Mouse (Mus musculus): Measurements from ENCODE around the gene Olfr462. TPM values are rescaled to one million over a fixed set of nuclear protein-coding genes. Genes with fewer than 3 reads are reported as not detected.
A peak's percentile ranks its signal among the peaks of the same experiment; 100 is the strongest.
"Not testable (repeated sequence)": the region's sequence is repeated elsewhere in the genome, so short reads cannot be mapped to it uniquely, and the experiment has no call there.

Olfr462 gene
- polyA plus RNA-seq, 1 experiment from 2014 or later = not detected

DNA sequence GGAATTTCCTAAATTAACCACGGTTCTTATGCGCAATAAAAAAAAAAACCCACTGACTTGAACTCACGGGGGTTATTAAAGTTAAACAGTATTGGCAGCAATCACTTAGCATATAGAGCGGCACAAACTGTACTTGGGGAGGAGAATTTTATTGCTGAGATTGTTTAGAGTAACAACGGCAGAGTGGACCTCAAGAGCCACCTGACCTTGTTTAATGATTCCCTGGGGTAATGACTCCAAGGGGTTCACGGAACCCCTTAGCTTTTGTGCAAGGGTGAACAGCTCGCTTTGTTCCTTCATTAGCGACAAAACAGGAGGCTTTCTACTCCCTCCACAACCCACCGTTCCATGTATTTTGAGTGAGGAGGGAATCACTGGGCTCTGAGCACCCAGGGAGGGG is 12.2 kb downstream of the Olfr462 start:
- Histone ChIP-seq H3K9me3 (replicated peaks) (no peaks in the 10 kb centered on the region), H3K27ac (replicated peaks) (no peak overlapping the region; the same call in 1 of the 2 replicates), H3K4me1 (peaks cover 8% of the 10 kb centered on the region), H3K4me3 (replicated peaks) (no peak overlapping the region), H3K4me2 (peak overlapping the region; percentile 22), H3K36me3 (no peaks in the 10 kb centered on the region), H3K27me3 (replicated peaks) (no peaks in the 10 kb centered on the region), H3K9ac (replicated peaks) (no peak overlapping the region)
- no peak for ATAC-seq (ENCODE audit: low FRiP score)
- 17% methylated on average over 9 of the region's 9 CpGs for WGBS

DNA sequence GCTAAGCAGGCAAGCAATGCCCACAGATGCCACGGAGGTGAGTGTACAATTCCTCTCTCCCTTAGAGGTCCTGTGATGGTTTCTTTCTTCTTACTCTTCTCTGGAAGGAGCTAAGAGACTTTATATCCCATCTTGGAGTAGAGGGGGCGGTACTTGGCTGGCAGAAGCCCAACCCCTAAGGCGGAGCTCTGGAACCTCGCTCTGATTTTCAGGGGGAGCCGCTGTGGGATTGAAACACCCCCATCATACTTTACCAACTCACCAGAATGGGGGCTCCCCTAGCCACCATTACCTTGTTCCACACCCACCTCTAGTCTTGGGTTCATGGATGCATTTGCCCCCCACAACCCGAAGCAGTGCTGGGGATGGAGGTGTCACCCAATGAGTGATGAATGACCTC is 16.6 kb downstream of the Olfr462 start, which contains the start of gene Epx:
Gene Epx, minus strand, starts transcription at position 101 of the 400 bp plus-strand sequence.
- Histone ChIP-seq H3K9me3 (replicated peaks) (no peaks in the 10 kb centered on the region), H3K4me2 (no peak within 1 kb of the TSS), H3K27ac (replicated peaks) (no peak within 1 kb of the TSS), H3K4me3 (replicated peaks) (no peak within 1 kb of the TSS), H3K4me1 (peaks cover 8% of the 10 kb centered on the region), H3K36me3 (no peaks in the 10 kb centered on the region), H3K27me3 (replicated peaks) (no peaks in the 10 kb centered on the region), H3K9ac (replicated peaks) (no peak within 1 kb of the TSS)
- WGBS = 83% methylated on average over 6 of the region's 6 CpGs
- ATAC-seq (ENCODE audit: low FRiP score) = no peak

DNA sequence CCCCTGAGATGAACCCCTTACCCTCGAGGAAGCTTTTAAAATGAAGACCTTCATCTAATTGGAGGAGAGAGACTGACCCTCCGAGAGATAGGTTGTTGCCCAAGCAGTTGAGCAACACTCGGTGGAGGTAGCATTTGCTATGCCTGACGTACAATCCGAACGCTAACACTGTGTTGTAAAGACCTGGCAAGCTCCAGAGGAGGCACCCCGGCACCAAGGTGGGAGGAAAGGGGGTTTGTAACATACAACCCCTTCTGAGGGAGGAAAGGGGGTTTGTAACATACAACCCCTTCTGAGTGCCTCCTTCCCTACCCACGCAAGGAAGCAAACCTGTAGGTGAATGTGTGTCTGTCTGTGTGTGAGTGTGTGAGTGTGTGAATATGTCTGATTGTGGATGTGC is 20.3 kb downstream of the Olfr462 start:
- no peak overlapping the region for H3K9ac ChIP-seq (replicated peaks)
- no peak overlapping the region for H3K4me3 ChIP-seq (replicated peaks)
- no peak for ATAC-seq (ENCODE audit: low FRiP score)
- no peak overlapping the region for H3K4me2 ChIP-seq
- H3K27ac ChIP-seq (replicated peaks) = no peak overlapping the region
- WGBS = 39% methylated on average over 8 of the region's 8 CpGs
- H3K36me3 ChIP-seq = no peaks in the 10 kb centered on the region
- no peaks in the 10 kb centered on the region for H3K4me1 ChIP-seq
- no peaks in the 10 kb centered on the region for H3K9me3 ChIP-seq (replicated peaks)
- no peaks in the 10 kb centered on the region for H3K27me3 ChIP-seq (replicated peaks)

- no peak overlapping the region for H3K9ac ChIP-seq (replicated peaks)
- no peaks in the 10 kb centered on the region for H3K27me3 ChIP-seq (replicated peaks)
- H3K4me1 ChIP-seq = no peaks in the 10 kb centered on the region
- H3K4me3 ChIP-seq (replicated peaks) = no peak overlapping the region
- H3K4me2 ChIP-seq = no peak overlapping the region
- 84% methylated on average over 2 of the region's 2 CpGs for WGBS
- H3K27ac ChIP-seq (replicated peaks) = no peak overlapping the region
- no peaks in the 10 kb centered on the region for H3K36me3 ChIP-seq
- ATAC-seq (ENCODE audit: low FRiP score) = no peak
- H3K9me3 ChIP-seq (replicated peaks) = no peaks in the 10 kb centered on the region
Measured at GRCm38 (mm10) chr11:87870096-87870495, 22.0 kb downstream of the Olfr462 start.

DNA sequence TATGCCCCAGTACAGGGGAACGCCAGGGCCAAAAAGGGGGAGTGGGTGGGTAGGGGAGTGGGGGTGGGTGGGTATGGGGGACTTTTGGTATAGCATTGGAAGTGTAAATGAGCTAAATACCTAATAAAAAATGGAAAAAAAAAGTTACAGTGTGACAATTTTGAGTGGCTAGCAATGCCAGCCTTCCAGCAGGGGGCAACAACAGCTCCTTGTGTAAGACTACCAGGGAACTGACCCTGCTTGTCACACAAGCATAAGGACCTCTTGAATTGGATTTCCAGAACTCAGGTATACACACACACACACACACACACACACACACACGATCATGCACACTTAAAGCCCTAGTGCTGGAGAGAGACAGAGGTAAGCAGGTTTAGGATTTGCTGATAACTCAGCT is 25.2 kb downstream of the Olfr462 start:
- not testable (repeated sequence) for H3K27ac ChIP-seq (replicated peaks); H3K4me3 ChIP-seq (replicated peaks); H3K36me3 ChIP-seq; ATAC-seq (ENCODE audit: low FRiP score); H3K9me3 ChIP-seq (replicated peaks); H3K4me2 ChIP-seq; H3K9ac ChIP-seq (replicated peaks); H3K4me1 ChIP-seq; H3K27me3 ChIP-seq (replicated peaks)
- WGBS = 86% methylated on average over 1 of the region's 2 CpGs

DNA sequence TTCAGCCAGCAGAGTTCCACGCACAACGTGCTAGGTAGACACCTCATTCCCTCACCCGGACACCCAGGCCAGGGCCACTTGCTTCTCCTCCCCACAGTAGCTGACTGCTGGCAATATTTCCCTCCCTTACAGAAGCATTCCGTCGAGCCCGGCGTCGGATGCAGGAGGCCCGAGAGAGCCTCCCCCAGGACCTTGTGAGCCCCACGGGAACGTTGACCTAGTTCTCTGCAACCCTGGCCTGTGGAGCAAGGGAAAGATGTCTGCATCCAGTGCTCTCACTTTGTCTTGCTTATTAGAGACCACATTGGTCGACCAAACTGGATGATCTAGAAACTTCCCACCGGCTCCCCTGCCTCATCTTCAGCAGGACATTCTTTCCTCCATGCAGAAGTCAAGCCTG is 29.3 kb downstream of the Olfr462 start:
- H3K4me2 ChIP-seq = no peak overlapping the region
- H3K27me3 ChIP-seq (replicated peaks) = no peaks in the 10 kb centered on the region
- no peak overlapping the region for H3K9ac ChIP-seq (replicated peaks)
- no peaks in the 10 kb centered on the region for H3K9me3 ChIP-seq (replicated peaks)
- 92% methylated on average over 13 of the region's 13 CpGs for WGBS
- peaks cover 11% of the 10 kb centered on the region for H3K36me3 ChIP-seq
- H3K4me1 ChIP-seq = no peaks in the 10 kb centered on the region
- no peak overlapping the region for H3K27ac ChIP-seq (replicated peaks)
- ATAC-seq (ENCODE audit: low FRiP score) = no peak
- no peak overlapping the region for H3K4me3 ChIP-seq (replicated peaks)

DNA sequence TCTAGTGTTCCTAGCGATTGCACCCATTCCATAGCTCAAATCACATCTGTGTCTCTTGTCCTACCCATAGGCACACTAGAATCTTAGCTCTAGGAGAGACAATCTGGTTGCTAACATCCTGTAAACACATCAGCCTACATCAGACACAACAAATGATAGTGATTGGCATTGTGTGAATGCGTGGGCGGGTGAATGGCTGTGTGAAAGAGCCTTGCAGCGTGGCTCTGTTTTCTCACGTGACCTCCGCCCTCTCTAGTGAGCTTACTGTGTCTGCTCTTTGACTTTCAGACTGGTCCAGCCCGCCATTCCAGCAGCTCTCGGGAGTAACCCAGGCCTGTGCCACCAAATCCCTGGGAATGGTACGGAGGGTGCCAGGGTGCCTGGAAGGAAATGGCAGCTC is 31.6 kb downstream of the Olfr462 start:
- Histone ChIP-seq H3K4me3 (replicated peaks) (no peak overlapping the region), H3K27ac (replicated peaks) (no peak overlapping the region), H3K4me1 (no peaks in the 10 kb centered on the region), H3K4me2 (no peak overlapping the region), H3K27me3 (replicated peaks) (no peaks in the 10 kb centered on the region), H3K9me3 (replicated peaks) (no peaks in the 10 kb centered on the region), H3K36me3 (peaks cover 16% of the 10 kb centered on the region), H3K9ac (replicated peaks) (no peak overlapping the region)
- WGBS = 72% methylated on average over 9 of the region's 9 CpGs
- no peak for ATAC-seq (ENCODE audit: low FRiP score)

DNA sequence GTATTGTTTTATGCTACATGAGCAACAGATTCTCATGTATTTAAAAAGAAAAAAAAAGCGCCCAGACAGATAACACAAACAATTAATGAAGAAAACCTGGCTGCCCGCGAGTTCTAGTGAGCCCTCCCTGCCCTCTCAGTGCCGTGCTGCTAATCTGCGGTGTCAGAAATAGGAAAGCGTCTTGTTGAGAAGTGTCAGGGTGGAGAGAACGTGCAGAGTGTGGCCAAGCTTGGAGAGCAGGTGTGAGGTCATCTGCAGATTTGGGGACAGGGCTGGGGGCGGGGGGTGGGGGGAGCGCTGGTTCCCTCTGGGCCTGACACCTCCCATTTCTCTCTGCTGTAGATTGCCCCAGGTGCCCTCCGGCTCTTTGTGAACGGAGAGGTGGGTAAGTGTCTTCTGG is 32.8 kb downstream of the Olfr462 start:
- no peaks in the 10 kb centered on the region for H3K9me3 ChIP-seq (replicated peaks)
- H3K27ac ChIP-seq (replicated peaks) = no peak overlapping the region
- H3K36me3 ChIP-seq = peaks cover 16% of the 10 kb centered on the region
- 94% methylated on average over 11 of the region's 11 CpGs for WGBS
- ATAC-seq (ENCODE audit: low FRiP score) = no peak
- no peak overlapping the region for H3K9ac ChIP-seq (replicated peaks)
- no peaks in the 10 kb centered on the region for H3K4me1 ChIP-seq
- no peak overlapping the region for H3K4me3 ChIP-seq (replicated peaks)
- H3K4me2 ChIP-seq = no peak overlapping the region
- H3K27me3 ChIP-seq (replicated peaks) = no peaks in the 10 kb centered on the region

DNA sequence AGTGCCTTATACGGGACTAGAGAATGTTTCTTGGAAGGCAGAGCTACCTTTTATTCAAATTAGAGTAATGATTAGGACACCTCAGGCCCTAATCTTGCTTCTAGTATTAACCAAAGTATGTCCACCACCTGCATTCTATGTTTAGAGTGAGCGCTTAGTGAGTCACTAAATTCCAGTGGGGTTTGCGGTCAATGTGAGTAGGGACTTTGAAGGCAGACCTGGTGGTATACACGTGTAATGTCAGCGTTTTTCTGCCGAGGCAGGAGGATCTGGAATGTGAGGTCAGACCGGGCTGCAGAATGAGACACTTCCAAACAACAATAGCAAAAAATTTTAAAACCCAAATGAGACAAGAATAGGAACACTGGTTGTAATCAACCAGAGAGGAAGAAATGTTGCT is 37.5 kb downstream of the Olfr462 start:
- peaks cover 14% of the 10 kb centered on the region for H3K4me1 ChIP-seq
- no peak overlapping the region for H3K4me2 ChIP-seq
- H3K36me3 ChIP-seq = peaks cover 8% of the 10 kb centered on the region; the same call in 1 of the 2 replicates
- H3K27me3 ChIP-seq (replicated peaks) = no peaks in the 10 kb centered on the region
- 93% methylated on average over 7 of the region's 7 CpGs for WGBS
- no peak overlapping the region for H3K9ac ChIP-seq (replicated peaks)
- H3K4me3 ChIP-seq (replicated peaks) = no peak overlapping the region
- H3K9me3 ChIP-seq (replicated peaks) = no peaks in the 10 kb centered on the region
- ATAC-seq (ENCODE audit: low FRiP score) = no peak
- no peak overlapping the region for H3K27ac ChIP-seq (replicated peaks)

DNA sequence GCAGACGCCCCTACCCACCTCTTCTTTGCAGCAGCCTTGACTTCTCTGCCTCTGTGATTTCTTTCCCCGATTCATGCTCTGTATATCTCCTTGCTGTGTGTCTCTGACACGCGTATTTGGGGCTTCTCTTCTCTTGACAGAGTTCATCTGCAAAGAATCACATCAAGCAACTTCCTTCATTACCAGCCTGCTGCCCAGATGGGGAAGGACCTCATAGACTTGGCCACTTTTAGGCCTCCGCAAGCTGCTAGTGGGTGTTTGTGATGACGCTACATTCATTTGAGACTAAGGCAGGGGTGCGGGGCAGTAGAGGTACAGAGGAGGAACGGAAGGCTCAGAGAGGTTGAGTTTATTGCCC is 38.5 kb downstream of the Olfr462 start:
- WGBS = 28% methylated on average over 8 of the region's 8 CpGs
- H3K4me1 ChIP-seq = peaks cover 14% of the 10 kb centered on the region
- H3K9me3 ChIP-seq (replicated peaks) = no peaks in the 10 kb centered on the region
- peak overlapping the region; percentile 55 for H3K9ac ChIP-seq (replicated peaks)
- H3K36me3 ChIP-seq = peaks cover 8% of the 10 kb centered on the region; the same call in 1 of the 2 replicates
- H3K27me3 ChIP-seq (replicated peaks) = no peaks in the 10 kb centered on the region
- H3K4me3 ChIP-seq (replicated peaks) = peak overlapping the region; percentile 68
- H3K4me2 ChIP-seq = peak overlapping the region; percentile 87
- ATAC-seq (ENCODE audit: low FRiP score) = peak; percentile 56
- peak overlapping the region; percentile 86 for H3K27ac ChIP-seq (replicated peaks)

- Histone ChIP-seq H3K9ac (replicated peaks) (peak within 1 kb of the TSS; percentile 55), H3K4me2 (peak within 1 kb of the TSS; percentile 87), H3K9me3 (replicated peaks) (no peaks in the 10 kb centered on the region), H3K27me3 (replicated peaks) (no peaks in the 10 kb centered on the region), H3K4me3 (replicated peaks) (peak within 1 kb of the TSS; percentile 68), H3K27ac (replicated peaks) (peak within 1 kb of the TSS; percentile 86), H3K4me1 (peaks cover 14% of the 10 kb centered on the region), H3K36me3 (peaks cover 6% of the 10 kb centered on the region; the same call in 1 of the 2 replicates)
- ATAC-seq (ENCODE audit: low FRiP score) = peak; percentile 94
- WGBS = 5% methylated on average over 40 of the region's 40 CpGs
Measured at GRCm38 (mm10) chr11:87852690-87853596, 39.1 kb downstream of the Olfr462 start, which contains the start of gene Mks1. Gene Mks1 (plus strand): TSS chr11:87853215.

DNA sequence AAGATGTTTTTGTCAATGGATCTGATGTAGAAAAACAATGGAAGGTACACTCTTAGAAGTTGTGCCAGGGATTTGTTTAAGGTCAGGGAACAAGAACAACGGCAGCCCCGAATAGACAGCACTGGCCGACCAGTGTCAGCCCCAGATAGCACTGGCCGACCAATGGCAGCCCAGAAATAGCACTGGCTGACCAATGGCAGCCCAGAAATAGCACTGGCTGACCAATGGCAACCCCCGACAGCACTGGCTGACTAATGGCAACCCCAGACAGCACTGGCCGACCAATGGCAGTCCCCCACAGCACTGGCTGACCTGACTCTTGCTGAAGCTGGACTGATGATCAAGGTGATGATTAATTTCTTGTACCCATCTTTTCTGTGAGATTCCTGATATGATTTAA is 44.2 kb downstream of the Olfr462 start:
- whole genome bisulfite sequencing = 74% methylated on average over 6 of the region's 6 CpGs
- no peaks in the 10 kb centered on the region for H3K36me3 ChIP-seq

More for the DNA sequence above, 44.2 kb downstream of the Olfr462 start:
- Histone ChIP-seq H3K4me3 (replicated peaks) (no peak overlapping the region), H3K27me3 (replicated peaks) (no peaks in the 10 kb centered on the region), H3K4me1 (peaks cover 5% of the 10 kb centered on the region), H3K27ac (replicated peaks) (no peak overlapping the region), H3K4me2 (no peak overlapping the region), H3K9me3 (replicated peaks) (no peaks in the 10 kb centered on the region), H3K9ac (replicated peaks) (no peak overlapping the region)
- no peak for ATAC-seq (ENCODE audit: low FRiP score)
